Mouse (Mus musculus): ENCODE data around the gene Hcfc2. TPM values are rescaled to one million over a fixed set of nuclear protein-coding genes. Genes with fewer than 3 reads are reported as not detected.

Hcfc2 gene
- 36.0 and 45.1 TPM in 2 replicates for polyA plus RNA-seq (2015; fragmentation: Nextera tagmentation; extraction: Ambion mirVana)

- Histone ChIP-seq H3K4me1 (ENCODE audit: control insufficient read depth, insufficient read depth, low read length) (peaks cover 5% of the 10 kb centered on the region), H3K4me2 (ENCODE audit: low read depth, low read length) (no peak within 1 kb of the TSS), H3K9ac (ENCODE audit: low read length) (no peak within 1 kb of the TSS), H3K36me3 (ENCODE audit: control insufficient read depth, insufficient read depth, low read length) (no peaks in the 10 kb centered on the region), H3K4me3 (replicated peaks; ENCODE audit: low read length) (no peak within 1 kb of the TSS), H3K27ac (ENCODE audit: low read length) (no peak within 1 kb of the TSS; the same call in 1 of the 2 replicates), H3K9me3 (replicated peaks; ENCODE audit: control insufficient read depth, low read length) (no peaks in the 10 kb centered on the region), H3K27me3 (ENCODE audit: control insufficient read depth, insufficient read depth, low read length) (no peaks in the 10 kb centered on the region)
- 66% methylated on average over 5 of the region's 5 CpGs for WGBS
- no peak for ATAC-seq (ENCODE audit: insufficient read depth, low FRiP score)
These were observed at the start of gene Hcfc2 for GRCm38 (mm10) chr10:82695956-82696355. Gene Hcfc2, plus strand, starts transcription at chr10:82696160.

GRCm38 (mm10) chr10:82647205-82647811 is 48.7 kb upstream of the Hcfc2 start:
- Histone ChIP-seq H3K4me1 (ENCODE audit: control insufficient read depth, insufficient read depth, low read length) (no peaks in the 10 kb centered on the region), H3K9me3 (replicated peaks; ENCODE audit: control insufficient read depth, low read length) (no peaks in the 10 kb centered on the region), H3K4me3 (replicated peaks; ENCODE audit: low read length) (no peak overlapping the region), H3K4me2 (ENCODE audit: low read depth, low read length) (no peak overlapping the region), H3K9ac (ENCODE audit: low read length) (no peak overlapping the region), H3K27ac (ENCODE audit: low read length) (no peak overlapping the region), H3K27me3 (ENCODE audit: control insufficient read depth, insufficient read depth, low read length) (no peaks in the 10 kb centered on the region), H3K36me3 (ENCODE audit: control insufficient read depth, insufficient read depth, low read length) (peaks cover 21% of the 10 kb centered on the region)
- no peak for ATAC-seq (ENCODE audit: insufficient read depth, low FRiP score)
- WGBS: 65% methylated on average over 17 of the region's 17 CpGs

GRCm38 (mm10) chr10:82651221-82651620 is 44.7 kb upstream of the Hcfc2 start:
- ATAC-seq (ENCODE audit: insufficient read depth, low FRiP score): no peak
- WGBS: 84% methylated on average over 5 of the region's 5 CpGs
- H3K4me3 ChIP-seq (replicated peaks; ENCODE audit: low read length): no peak overlapping the region

GRCm38 (mm10) chr10:82652625-82653024 is 43.3 kb upstream of the Hcfc2 start:
- no peaks in the 10 kb centered on the region for H3K27me3 ChIP-seq (ENCODE audit: control insufficient read depth, insufficient read depth, low read length)
- 67% methylated on average over 5 of the region's 5 CpGs for WGBS
- no peaks in the 10 kb centered on the region for H3K4me1 ChIP-seq (ENCODE audit: control insufficient read depth, insufficient read depth, low read length)
- no peak for ATAC-seq (ENCODE audit: insufficient read depth, low FRiP score)
- no peak overlapping the region for H3K27ac ChIP-seq (ENCODE audit: low read length)
- no peak overlapping the region for H3K4me3 ChIP-seq (replicated peaks; ENCODE audit: low read length)
- no peaks in the 10 kb centered on the region for H3K9me3 ChIP-seq (replicated peaks; ENCODE audit: control insufficient read depth, low read length)
- peaks cover 11% of the 10 kb centered on the region; the same call in 1 of the 2 replicates for H3K36me3 ChIP-seq (ENCODE audit: control insufficient read depth, insufficient read depth, low read length)
- no peak overlapping the region for H3K9ac ChIP-seq (ENCODE audit: low read length)
- H3K4me2 ChIP-seq (ENCODE audit: low read depth, low read length): no peak overlapping the region

More at GRCm38 (mm10) chr10:82651221-82651620, 44.7 kb upstream of the Hcfc2 start:
- H3K4me1 ChIP-seq (ENCODE audit: control insufficient read depth, insufficient read depth, low read length): no peaks in the 10 kb centered on the region
- H3K27ac ChIP-seq (ENCODE audit: low read length): no peak overlapping the region
- H3K4me2 ChIP-seq (ENCODE audit: low read depth, low read length): no peak overlapping the region
- no peak overlapping the region for H3K9ac ChIP-seq (ENCODE audit: low read length)
- H3K36me3 ChIP-seq (ENCODE audit: control insufficient read depth, insufficient read depth, low read length): peaks cover 11% of the 10 kb centered on the region; the same call in 1 of the 2 replicates
- no peaks in the 10 kb centered on the region for H3K27me3 ChIP-seq (ENCODE audit: control insufficient read depth, insufficient read depth, low read length)
- no peaks in the 10 kb centered on the region for H3K9me3 ChIP-seq (replicated peaks; ENCODE audit: control insufficient read depth, low read length)

GRCm38 (mm10) chr10:82654581-82654980 is 41.4 kb upstream of the Hcfc2 start:
- 71% methylated on average over 3 of the region's 3 CpGs for WGBS
- no peak overlapping the region for H3K4me3 ChIP-seq (replicated peaks; ENCODE audit: low read length)
- no peaks in the 10 kb centered on the region for H3K9me3 ChIP-seq (replicated peaks; ENCODE audit: control insufficient read depth, low read length)
- no peak overlapping the region for H3K9ac ChIP-seq (ENCODE audit: low read length)
- H3K27me3 ChIP-seq (ENCODE audit: control insufficient read depth, insufficient read depth, low read length): no peaks in the 10 kb centered on the region
- ATAC-seq (ENCODE audit: insufficient read depth, low FRiP score): no peak
- H3K36me3 ChIP-seq (ENCODE audit: control insufficient read depth, insufficient read depth, low read length): peaks cover 8% of the 10 kb centered on the region; the same call in 1 of the 2 replicates
- no peak overlapping the region for H3K4me2 ChIP-seq (ENCODE audit: low read depth, low read length)
- no peaks in the 10 kb centered on the region for H3K4me1 ChIP-seq (ENCODE audit: control insufficient read depth, insufficient read depth, low read length)
- H3K27ac ChIP-seq (ENCODE audit: low read length): no peak overlapping the region

- ATAC-seq (ENCODE audit: insufficient read depth, low FRiP score): no peak
- no peak overlapping the region for H3K4me2 ChIP-seq (ENCODE audit: low read depth, low read length)
- no peaks in the 10 kb centered on the region for H3K36me3 ChIP-seq (ENCODE audit: control insufficient read depth, insufficient read depth, low read length)
- no peak overlapping the region for H3K27ac ChIP-seq (ENCODE audit: low read length)
- H3K4me1 ChIP-seq (ENCODE audit: control insufficient read depth, insufficient read depth, low read length): no peaks in the 10 kb centered on the region
- no peaks in the 10 kb centered on the region for H3K9me3 ChIP-seq (replicated peaks; ENCODE audit: control insufficient read depth, low read length)
- WGBS: 85% methylated on average over 8 of the region's 8 CpGs
- H3K9ac ChIP-seq (ENCODE audit: low read length): no peak overlapping the region
- no peak overlapping the region for H3K4me3 ChIP-seq (replicated peaks; ENCODE audit: low read length)
- no peaks in the 10 kb centered on the region for H3K27me3 ChIP-seq (ENCODE audit: control insufficient read depth, insufficient read depth, low read length)
These were observed 34.1 kb upstream of the Hcfc2 start for GRCm38 (mm10) chr10:82661820-82662219.

- Histone ChIP-seq H3K9ac (ENCODE audit: low read length) (no peak overlapping the region), H3K4me2 (ENCODE audit: low read depth, low read length) (no peak overlapping the region), H3K9me3 (replicated peaks; ENCODE audit: control insufficient read depth, low read length) (no peaks in the 10 kb centered on the region), H3K27me3 (ENCODE audit: control insufficient read depth, insufficient read depth, low read length) (no peaks in the 10 kb centered on the region), H3K4me1 (ENCODE audit: control insufficient read depth, insufficient read depth, low read length) (no peaks in the 10 kb centered on the region), H3K36me3 (ENCODE audit: control insufficient read depth, insufficient read depth, low read length) (no peaks in the 10 kb centered on the region), H3K27ac (ENCODE audit: low read length) (no peak overlapping the region), H3K4me3 (replicated peaks; ENCODE audit: low read length) (no peak overlapping the region)
- no peak for ATAC-seq (ENCODE audit: insufficient read depth, low FRiP score)
- WGBS: 73% methylated on average over 14 of the region's 14 CpGs
These were observed 33.5 kb upstream of the Hcfc2 start for GRCm38 (mm10) chr10:82662267-82662990.

GRCm38 (mm10) chr10:82663289-82663688 is 32.7 kb upstream of the Hcfc2 start:
- no peaks in the 10 kb centered on the region for H3K27me3 ChIP-seq (ENCODE audit: control insufficient read depth, insufficient read depth, low read length)
- 78% methylated on average over 2 of the region's 2 CpGs for whole genome bisulfite sequencing
- no peak for ATAC-seq (ENCODE audit: insufficient read depth, low FRiP score)

GRCm38 (mm10) chr10:82665951-82666350 is 30.0 kb upstream of the Hcfc2 start:
- H3K27me3 ChIP-seq (ENCODE audit: control insufficient read depth, insufficient read depth, low read length): no peaks in the 10 kb centered on the region
- no peaks in the 10 kb centered on the region for H3K9me3 ChIP-seq (replicated peaks; ENCODE audit: control insufficient read depth, low read length)
- H3K4me3 ChIP-seq (replicated peaks; ENCODE audit: low read length): no peak overlapping the region
- 61% methylated on average over 3 of the region's 3 CpGs for WGBS
- H3K36me3 ChIP-seq (ENCODE audit: control insufficient read depth, insufficient read depth, low read length): no peaks in the 10 kb centered on the region
- ATAC-seq (ENCODE audit: insufficient read depth, low FRiP score): no peak
- no peaks in the 10 kb centered on the region for H3K4me1 ChIP-seq (ENCODE audit: control insufficient read depth, insufficient read depth, low read length)
- H3K4me2 ChIP-seq (ENCODE audit: low read depth, low read length): no peak overlapping the region
- no peak overlapping the region for H3K27ac ChIP-seq (ENCODE audit: low read length)
- no peak overlapping the region for H3K9ac ChIP-seq (ENCODE audit: low read length)

More at GRCm38 (mm10) chr10:82663289-82663688, 32.7 kb upstream of the Hcfc2 start:
- Histone ChIP-seq H3K4me1 (ENCODE audit: control insufficient read depth, insufficient read depth, low read length) (no peaks in the 10 kb centered on the region), H3K36me3 (ENCODE audit: control insufficient read depth, insufficient read depth, low read length) (no peaks in the 10 kb centered on the region), H3K4me3 (replicated peaks; ENCODE audit: low read length) (no peak overlapping the region), H3K4me2 (ENCODE audit: low read depth, low read length) (no peak overlapping the region), H3K9me3 (replicated peaks; ENCODE audit: control insufficient read depth, low read length) (no peaks in the 10 kb centered on the region), H3K27ac (ENCODE audit: low read length) (no peak overlapping the region), H3K9ac (ENCODE audit: low read length) (no peak overlapping the region)
